Comparison of ENCODE assay signal across 8 mouse cellular contexts in genomic region chr1:133168318-133169060, GRCm38 (mm10). TPM values are rescaled to one million over a fixed set of nuclear protein-coding genes. Genes with fewer than 3 reads are reported as not detected.
DNase-seq lines count a peak whose midpoint lies in the region; ATAC-seq and TF ChIP-seq lines count a peak whose summit lies in the region.
"Had no signal": no experiment of that assay in that cellular context is flagged by ENCODE, and none has a peak within 500 bp of the region (broad histone marks: within the 10 kb centered on the region; RNA-seq: fewer than 3 reads in every experiment).

No protein-coding gene starts in this region.

- 0 out of 2 replicates have a peak overlapping the region, but pooled peaks have one; percentile 15 for H3K4me2 ChIP-seq in hindbrain, embryonic 13.5 days
- H3K4me2 ChIP-seq in hindbrain, embryonic 14.5 days (replicated peaks), result no peak overlapping the region
- H3K4me2 ChIP-seq in CH12.LX (ENCODE audit: insufficient read depth, low read depth, poor library complexity, severe bottlenecking), result peak overlapping the region; percentile 57
- H3K4me2 ChIP-seq in liver, embryonic 11.5 days, result peak overlapping the region; percentile 19
- H3K4me2 ChIP-seq: embryonic facial prominence, embryonic 12.5 days had no signal

- intact Hi-C loops in left cerebral cortex, postnatal 36 days (cut with DNase I), result no loop called here

- no peaks in the 10 kb centered on the region for H3K9me3 ChIP-seq in hindbrain, embryonic 13.5 days
- no peaks in the 10 kb centered on the region for H3K9me3 ChIP-seq in hindbrain, embryonic 14.5 days (ENCODE audit: control insufficient read depth, low read length)
- no peaks in the 10 kb centered on the region for H3K9me3 ChIP-seq in CH12.LX (replicated peaks; ENCODE audit: low read length)
- H3K9me3 ChIP-seq in liver, embryonic 11.5 days (ENCODE audit: control insufficient read depth, low read length), result no peaks in the 10 kb centered on the region
- H3K9me3 ChIP-seq: embryonic facial prominence, embryonic 12.5 days had no signal

- H3K27me3 ChIP-seq in hindbrain, embryonic 13.5 days, result peaks cover 56% of the 10 kb centered on the region
- peaks cover 20% of the 10 kb centered on the region for H3K27me3 ChIP-seq in hindbrain, embryonic 14.5 days (ENCODE audit: control insufficient read depth, insufficient read depth, low read length)
- H3K27me3 ChIP-seq in CH12.LX (replicated peaks), result peaks cover 95% of the 10 kb centered on the region
- peaks cover 43% of the 10 kb centered on the region for H3K27me3 ChIP-seq in liver, embryonic 11.5 days (replicated peaks; ENCODE audit: control insufficient read depth, insufficient read depth, low read length)

- 41% methylated on average over 19 of the region's 19 CpGs for WGBS in hindbrain, embryonic 13.5 days
- WGBS in hindbrain, embryonic 14.5 days, result 43% methylated on average over 19 of the region's 19 CpGs
- WGBS in liver, embryonic 11.5 days, result 46% methylated on average over 19 of the region's 19 CpGs

- H3K36me3 ChIP-seq in hindbrain, embryonic 13.5 days, result no peaks in the 10 kb centered on the region
- H3K36me3 ChIP-seq in hindbrain, embryonic 14.5 days (replicated peaks; ENCODE audit: control insufficient read depth, insufficient read depth), result no peaks in the 10 kb centered on the region
- no peaks in the 10 kb centered on the region for H3K36me3 ChIP-seq in CH12.LX (replicated peaks in 1 of 2; ENCODE audit: control insufficient read depth in 1 of 2, insufficient read depth in 1 of 2, low read length in 1 of 2)
- no peaks in the 10 kb centered on the region for H3K36me3 ChIP-seq in liver, embryonic 11.5 days (ENCODE audit: control insufficient read depth, insufficient read depth, low read length)
- H3K36me3 ChIP-seq: embryonic facial prominence, embryonic 12.5 days had no signal

- no peak overlapping the region for H3K4me3 ChIP-seq in hindbrain, embryonic 13.5 days
- H3K4me3 ChIP-seq in hindbrain, embryonic 14.5 days (replicated peaks; ENCODE audit: low read length), result no peak overlapping the region
- peak overlapping the region in 1 of 3 experiments; percentile 34 for H3K4me3 ChIP-seq in CH12.LX (replicated peaks in 1 of 3; ENCODE audit: low read depth in 2 of 3, low read length in 2 of 3, poor library complexity in 1 of 3)
- H3K4me3 ChIP-seq in liver, embryonic 11.5 days (ENCODE audit: low read depth, low read length), result no peak overlapping the region
- H3K4me3 ChIP-seq: embryonic facial prominence, embryonic 12.5 days had no signal

- TF ChIP-seq POLR2A in CH12.LX (IDR thresholded peaks at IDR 0.05; ENCODE audit: low read depth, low read length), result no peak

- peaks cover 30% of the 10 kb centered on the region for H3K4me1 ChIP-seq in hindbrain, embryonic 13.5 days (replicated peaks)
- H3K4me1 ChIP-seq in hindbrain, embryonic 14.5 days (replicated peaks; ENCODE audit: control insufficient read depth, insufficient read depth, low read length), result peaks cover 13% of the 10 kb centered on the region
- H3K4me1 ChIP-seq in CH12.LX (ENCODE audit: control insufficient read depth in 1 of 2, insufficient read depth in 2 of 2), result peaks cover 4 to 17% of the 10 kb centered on the region in 2 experiments; a peak in 3 of 4 replicates
- H3K4me1 ChIP-seq in liver, embryonic 11.5 days (replicated peaks; ENCODE audit: control insufficient read depth, insufficient read depth, low read length), result 0 out of 2 replicates have a peak, but pooled peaks cover 9% of the 10 kb centered on the region

- DNase-seq in hindbrain, embryonic 14.5 days (ENCODE audit: low spot score), result no peak
- DNase-seq in CH12.LX (ENCODE audit: extremely low read depth) (peak; percentile 26), R1 (ENCODE audit: low read depth, low spot score) (peak; percentile 78)
- DNase-seq in liver, embryonic 11.5 days (ENCODE audit: low spot score), result no peak
- DNase-seq in left cerebral cortex, postnatal 36 days (ENCODE audit: low spot score in 2 of 2), result no peak
- no peak for DNase-seq in right cerebral cortex, postnatal 10 days (ENCODE audit: low spot score in 2 of 2)

- TF ChIP-seq EP300 in CH12.LX (IDR thresholded peaks at IDR 0.05; ENCODE audit: low read length), result no peak

- TF ChIP-seq RAD21 in CH12.LX (IDR thresholded peaks at IDR 0.05; ENCODE audit: low read depth, low read length), result no peak

- dilution Hi-C loops in CH12.LX (cut with MboI; ENCODE audit: extremely low pct_ligation_motif_present, extremely low pct_unique_long_range_greater_than_20kb, low sequenced_read_pairs), result no loop called here

- in situ Hi-C loops in CH12.LX (cut with MboI; ENCODE audit: low pct_ligation_motif_present, low pct_unique_long_range_greater_than_20kb, low sequenced_read_pairs), result no loop called here

- H3K79me2 ChIP-seq in CH12.LX (replicated peaks; ENCODE audit: control insufficient read depth, extremely low read depth, insufficient read depth, poor library complexity, severe bottlenecking), result no peaks in the 10 kb centered on the region

- TF ChIP-seq CTCF in CH12.LX (conservative IDR thresholded peaks at IDR 0.05 in 1 of 2, IDR thresholded peaks at IDR 0.05 in 1 of 2; ENCODE audit: low read depth in 2 of 2, low read length in 2 of 2), result no peak

- ATAC-seq in hindbrain, embryonic 13.5 days (ENCODE audit: low FRiP score), result no peak
- no peak for ATAC-seq in hindbrain, embryonic 14.5 days (ENCODE audit: low FRiP score)
- ATAC-seq in liver, embryonic 11.5 days (replicated peaks; ENCODE audit: low FRiP score), result no peak

- no peak overlapping the region for H3K9ac ChIP-seq in hindbrain, embryonic 13.5 days
- no peak overlapping the region for H3K9ac ChIP-seq in hindbrain, embryonic 14.5 days
- H3K9ac ChIP-seq in CH12.LX (ENCODE audit: insufficient read depth, low read depth), result no peak overlapping the region
- no peak overlapping the region for H3K9ac ChIP-seq in liver, embryonic 11.5 days (ENCODE audit: low read depth, low read length)
- H3K9ac ChIP-seq: embryonic facial prominence, embryonic 12.5 days had no signal

- no peak overlapping the region for H3K27ac ChIP-seq in hindbrain, embryonic 13.5 days
- H3K27ac ChIP-seq in hindbrain, embryonic 14.5 days, result no peak overlapping the region
- no peak overlapping the region for H3K27ac ChIP-seq in CH12.LX (ENCODE audit: insufficient read depth, low read depth)
- H3K27ac ChIP-seq in liver, embryonic 11.5 days (ENCODE audit: low read depth, low read length), result no peak overlapping the region
- H3K27ac ChIP-seq: embryonic facial prominence, embryonic 12.5 days had no signal

TF ChIP-seq in CH12.LX, 34 proteins besides CTCF, POLR2A, EP300 and RAD21:
- TF ChIP-seq MAX (IDR thresholded peaks at IDR 0.05; ENCODE audit: low read length) (no peak), GABPA (IDR thresholded peaks at IDR 0.05; ENCODE audit: insufficient replicate concordance, low read depth, low read length) (no peak), ELF1 (IDR thresholded peaks at IDR 0.05; ENCODE audit: low read depth, low read length) (no peak), KAT2A (IDR thresholded peaks at IDR 0.05; ENCODE audit: insufficient replicate concordance, low read length) (no peak), MAZ (IDR thresholded peaks at IDR 0.05; ENCODE audit: low read depth, low read length) (no peak), NRF1 (IDR thresholded peaks at IDR 0.05; ENCODE audit: low read depth, low read length) (no peak), MYC (IDR thresholded peaks at IDR 0.05; ENCODE audit: low read depth, low read length) (no peak), JUN (IDR thresholded peaks at IDR 0.05; ENCODE audit: insufficient read depth, low read depth, low read length) (no peak), RCOR1 (conservative IDR thresholded peaks at IDR 0.05; ENCODE audit: low read depth, low read length) (no peak), HCFC1 (IDR thresholded peaks at IDR 0.05; ENCODE audit: low read depth, low read length) (no peak), MXI1 (IDR thresholded peaks at IDR 0.05; ENCODE audit: low read depth, low read length) (no peak; the same call in 1 of the 2 replicates), JUND (conservative IDR thresholded peaks at IDR 0.05; ENCODE audit: low read depth, low read length) (no peak), BHLHE40 (IDR thresholded peaks at IDR 0.05; ENCODE audit: low read depth, low read length) (no peak), IRF4 (IDR thresholded peaks at IDR 0.05; ENCODE audit: low read depth, low read length) (no peak), SIN3A (IDR thresholded peaks at IDR 0.05; ENCODE audit: low read length) (no peak), USF2 (conservative IDR thresholded peaks at IDR 0.05; ENCODE audit: low read depth, low read length) (no peak), ZNF384 (IDR thresholded peaks at IDR 0.05; ENCODE audit: low read depth, low read length) (no peak)

RNA-seq across cellular contexts. Expression of gene Plekha6, which starts 4.5 kb away (rescaled TPM):
- polyA plus RNA-seq in hindbrain, embryonic 13.5 days (2015; fragmentation: Nextera tagmentation; extraction: Ambion mirVana), result 20.4 and 20.7 TPM in 2 replicates
- polyA plus RNA-seq in hindbrain, embryonic 14.5 days (2014; fragmentation: Nextera tagmentation; extraction: Ambion mirVana), result 21.4 and 22.2 TPM in 2 replicates
- total RNA-seq in CH12.LX (2012; rRNA removed) (not detected in 2 replicates), CH12.LX (2014; rRNA removed) (not detected in 2 replicates)
- polyA plus RNA-seq in CH12.LX (2012; ENCODE audit: insufficient read length, low read depth), result 0.07 and 0.08 TPM in 2 replicates
- polyA plus RNA-seq in liver, embryonic 11.5 days (2014; fragmentation: Nextera tagmentation; extraction: Ambion mirVana), result 4.1 and 4.3 TPM in 2 replicates
- total RNA-seq in left cerebral cortex, postnatal 36 days (2021), result 10 to 100 TPM; 66.5 to 87.4 TPM

RNA-seq across cellular contexts. Expression of gene Ppp1r15b, which starts 37.5 kb away (rescaled TPM):
- 29.2 TPM in 2 replicates for polyA plus RNA-seq in hindbrain, embryonic 13.5 days (2015; fragmentation: Nextera tagmentation; extraction: Ambion mirVana)
- 29.6 and 36.0 TPM in 2 replicates for polyA plus RNA-seq in hindbrain, embryonic 14.5 days (2014; fragmentation: Nextera tagmentation; extraction: Ambion mirVana)
- total RNA-seq in CH12.LX (2012; rRNA removed) (47.6 and 50.6 TPM in 2 replicates), CH12.LX (2014; rRNA removed) (46.7 and 47.5 TPM in 2 replicates)
- 31.4 and 33.1 TPM in 2 replicates for polyA plus RNA-seq in CH12.LX (2012; ENCODE audit: insufficient read length, low read depth)
- polyA plus RNA-seq in liver, embryonic 11.5 days (2014; fragmentation: Nextera tagmentation; extraction: Ambion mirVana), result 89.0 and 95.4 TPM in 2 replicates
- 10 to 100 TPM; 41.7 to 42.4 TPM for total RNA-seq in left cerebral cortex, postnatal 36 days (2021)

Comparison
In these comparisons a context has a peak if more than half of its experiments do, and no peak if none do; other contexts are left out.
1. DNase-seq: peak in CH12.LX (single experiment) and R1 (single experiment); none in hindbrain, embryonic 14.5 days (single experiment), liver, embryonic 11.5 days (single experiment), left cerebral cortex, postnatal 36 days (0 of 2) and right cerebral cortex, postnatal 10 days (0 of 2).